Mouse (Mus musculus) left cerebral cortex, postnatal 25 days (tissue): ENCODE results near the gene Cnnm1. TPM values are rescaled to one million over a fixed set of nuclear protein-coding genes. Genes with fewer than 3 reads are reported as not detected.
"Not testable (repeated sequence)": the region's sequence is repeated elsewhere in the genome, so short reads cannot be mapped to it uniquely, and the experiment has no call there.

Source experiments
- DNase-seq, 2 experiments: peaks; one replicate each; pipeline ENCODE4 v3.0.0; 2022; ENCODE audit warnings: low spot score in 2 of 2, mixed read lengths in 1 of 2
- intact Hi-C: fragments of 180-260 bp; cut with DNase I; formaldehyde crosslinking; loops from one replicate; pipeline ENCODE4 v1.15.1; 2025
- total RNA-seq, 2 experiments: library from RNA; stranded (reverse); gene quantifications; 2 replicates each; pipeline ENCODE4 v1.2.3; 2021

Gene Cnnm1
- total RNA-seq, 2 experiments from 2014 or later, result 95.3 to 98.9 TPM

DNA sequence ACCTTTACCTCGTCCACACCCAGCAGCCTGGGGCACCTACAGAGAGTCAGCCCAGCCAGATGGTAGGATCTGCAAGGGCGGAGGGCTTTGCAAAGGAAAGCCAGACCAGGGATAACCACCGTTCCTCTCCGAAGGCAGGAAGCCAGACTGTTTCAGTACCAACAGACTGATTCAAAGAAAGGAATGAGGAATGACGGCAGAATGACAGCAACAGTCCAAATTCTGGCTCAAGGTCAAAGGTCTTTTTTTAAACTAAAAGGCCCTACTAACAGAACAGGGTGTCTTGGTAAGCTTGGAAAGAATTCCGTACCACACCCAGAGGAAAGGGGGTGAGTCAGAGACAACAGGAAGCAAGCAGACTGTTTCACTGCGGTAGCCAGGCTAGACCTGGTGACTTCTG lies 58.6 kb downstream of the Cnnm1 start:
- no peak for DNase-seq
- intact Hi-C loops, result no loop called here

DNA sequence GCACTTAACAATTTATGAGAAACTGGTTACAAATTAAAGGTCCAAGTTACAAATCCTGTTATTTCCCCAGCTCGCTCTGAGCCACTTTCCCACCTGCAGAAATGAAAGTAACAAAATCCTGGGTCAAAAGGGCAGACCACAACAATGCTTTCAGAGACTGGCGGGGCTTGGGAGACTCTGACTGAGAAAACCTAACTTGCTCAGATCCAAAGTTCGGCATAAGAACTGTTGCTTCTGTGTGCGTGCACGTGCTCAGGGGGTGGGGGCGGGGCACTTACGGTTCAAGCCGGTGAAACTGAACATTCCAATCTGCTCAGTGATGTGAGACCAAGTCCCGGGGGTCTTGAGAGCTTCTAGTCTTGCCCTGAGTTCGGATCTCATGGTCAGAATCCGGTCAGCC lies 62.4 kb downstream of the Cnnm1 start:
- no peak for DNase-seq
- intact Hi-C loops, result no loop called here

GRCm38 (mm10) chr19:43503593-43503992 lies 63.4 kb downstream of the Cnnm1 start:
- intact Hi-C loops, DNase-seq: not testable (repeated sequence)

GRCm38 (mm10) chr19:43505441-43505840 lies 65.2 kb downstream of the Cnnm1 start:
- DNase-seq, result no peak
- intact Hi-C loops, result no loop called here

GRCm38 (mm10) chr19:43510436-43511220 lies 70.4 kb downstream of the Cnnm1 start:
- DNase-seq, result no peak
- intact Hi-C loops, result no loop called here

DNA sequence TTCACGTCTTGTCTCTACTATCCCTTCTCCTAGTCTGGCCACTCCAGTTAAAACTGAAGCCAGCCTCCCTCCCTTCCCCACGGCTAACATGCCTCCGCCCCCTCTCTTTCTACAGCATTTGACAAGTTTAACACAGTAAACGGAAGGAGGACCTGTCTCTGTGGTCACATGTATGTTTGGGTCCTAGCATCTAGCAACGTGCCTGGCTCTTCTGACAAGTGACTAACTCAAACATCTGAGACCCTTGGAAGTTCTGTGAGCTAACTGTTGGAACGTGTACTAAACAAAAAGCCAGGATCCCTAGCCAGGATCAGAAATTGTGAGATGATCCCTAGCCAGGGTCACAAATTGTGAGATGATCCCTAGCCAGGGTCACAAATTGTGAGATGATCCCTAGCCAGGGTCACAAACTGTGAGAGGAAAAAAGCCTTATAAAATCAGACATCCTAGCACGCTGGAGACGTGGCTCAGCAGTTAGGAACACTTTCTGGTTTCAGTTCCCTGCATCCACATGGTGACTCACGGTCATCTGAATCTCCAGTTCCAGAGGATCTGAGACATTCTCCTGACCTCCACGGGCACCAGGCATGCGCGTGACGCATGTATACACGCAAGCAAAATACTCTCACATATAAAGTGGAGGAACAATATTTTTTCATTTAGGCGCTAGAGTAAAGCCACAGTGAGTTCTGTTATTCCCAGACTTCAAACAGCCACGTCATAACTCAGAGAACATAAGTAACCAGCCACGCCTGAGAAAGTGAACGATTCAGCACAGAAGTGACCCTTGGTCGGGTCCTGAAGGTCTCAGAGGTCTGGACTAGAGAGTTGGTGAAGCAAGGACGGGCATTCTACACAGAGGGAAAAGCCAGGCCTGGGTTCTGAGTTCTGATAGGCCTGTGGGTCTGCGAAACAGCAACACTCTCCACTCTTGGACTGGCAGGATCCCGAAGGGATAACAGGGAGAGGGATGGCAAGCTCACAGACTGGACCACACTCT lies 71.7 kb downstream of the Cnnm1 start:
- intact Hi-C loops, result no loop called here

DNA sequence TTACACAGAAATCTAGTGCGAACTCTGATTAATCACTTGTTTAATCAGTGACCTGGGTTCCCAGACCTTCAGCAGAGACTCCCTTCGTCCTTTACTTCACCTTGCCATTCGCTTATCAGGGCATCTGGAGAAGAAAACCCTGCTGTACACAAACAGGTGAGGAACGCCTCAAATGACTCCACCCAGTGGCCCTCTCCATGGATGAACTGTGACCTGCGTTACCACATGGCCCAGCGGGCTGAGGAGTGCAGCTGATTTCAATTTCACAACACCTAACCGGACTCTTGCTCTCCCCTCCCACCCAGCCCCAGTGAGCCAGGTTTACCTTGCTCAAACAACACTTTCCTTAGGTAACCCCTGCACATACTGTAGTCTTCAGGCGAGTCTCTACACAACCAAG lies 73.6 kb downstream of the Cnnm1 start:
- intact Hi-C loops, result no loop called here
- no peak for DNase-seq

More for the DNA sequence above, 71.7 kb downstream of the Cnnm1 start:
- DNase-seq, result peak in 1 of 2 experiments; percentile 30

- intact Hi-C loops, result no loop called here
- DNase-seq, result no peak
Measured at GRCm38 (mm10) chr19:43515668-43516396, 75.6 kb downstream of the Cnnm1 start.

DNA sequence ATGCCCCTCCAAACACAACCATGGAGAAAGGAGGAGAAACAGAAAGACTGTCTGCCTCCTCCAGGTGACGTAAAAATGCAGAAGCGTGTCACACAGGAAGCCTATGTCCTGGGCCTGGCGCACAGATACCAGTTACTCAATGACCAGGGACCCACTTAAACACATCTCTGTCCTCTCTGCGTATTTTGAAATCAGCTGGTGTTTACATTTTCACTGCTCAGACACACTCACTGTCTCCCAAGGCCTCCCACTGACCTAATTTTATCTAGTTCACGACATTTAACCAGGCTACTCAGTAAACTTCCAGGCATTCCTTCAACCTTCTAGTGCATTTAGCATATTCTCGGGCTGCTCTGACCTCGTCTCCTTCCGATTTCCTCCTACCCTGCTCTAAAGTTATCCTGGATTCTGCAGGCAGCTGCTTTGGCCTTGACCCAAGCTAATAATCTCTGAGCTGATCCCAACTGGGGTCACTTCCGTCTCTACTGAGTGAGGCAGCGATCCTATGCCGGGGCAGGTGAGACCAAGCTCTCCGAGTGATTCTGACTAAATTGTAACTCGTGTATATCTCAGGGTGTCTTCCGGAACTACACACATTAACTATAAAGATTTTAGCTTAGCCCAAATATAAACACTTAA lies 76.3 kb downstream of the Cnnm1 start:
- DNase-seq, result no peak
- intact Hi-C loops, result no loop called here

DNA sequence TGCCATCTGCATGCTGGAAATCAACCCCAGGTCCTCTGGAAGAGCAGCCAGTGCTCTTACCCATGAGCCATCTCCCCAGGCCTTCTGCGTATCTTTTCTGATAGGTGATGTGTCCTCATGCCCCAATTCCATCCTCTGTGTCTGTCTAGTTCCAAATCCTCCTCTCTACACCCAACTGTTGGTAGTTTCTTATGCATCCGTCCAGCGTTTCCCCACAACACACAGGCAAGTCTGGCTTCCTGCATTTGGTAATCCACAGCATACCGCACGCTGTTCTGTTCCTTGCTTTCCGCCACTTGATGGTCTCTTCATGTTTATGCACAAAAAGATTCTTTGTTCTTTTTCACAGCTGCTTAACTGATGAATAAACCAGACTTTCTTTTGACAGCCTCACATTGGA lies 77.1 kb downstream of the Cnnm1 start:
- no peak for DNase-seq

GRCm38 (mm10) chr19:43517808-43518207 lies 77.6 kb downstream of the Cnnm1 start:
- DNase-seq, result no peak
- intact Hi-C loops, result no loop called here

More for the DNA sequence above, 77.1 kb downstream of the Cnnm1 start:
- intact Hi-C loops, result no loop called here

DNA sequence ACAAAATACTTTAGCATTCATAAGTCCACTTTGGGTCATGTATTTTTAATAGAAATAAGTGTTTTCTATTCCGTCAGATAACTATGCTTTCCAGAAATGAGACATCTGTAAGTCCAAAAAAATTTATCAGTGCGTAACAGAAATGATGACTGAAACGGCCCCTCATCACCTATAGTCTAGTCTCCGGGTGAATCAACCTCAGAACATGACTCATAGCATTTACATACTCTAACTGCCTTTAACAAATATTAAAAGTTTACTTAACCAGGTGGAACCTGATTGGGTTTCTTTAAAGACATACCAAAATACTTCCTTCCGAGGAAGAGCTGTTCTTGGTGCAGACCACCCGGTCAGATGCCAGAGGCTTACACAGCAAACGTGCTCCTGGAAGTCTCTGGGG lies 78.0 kb downstream of the Cnnm1 start:
- DNase-seq, result no peak
- intact Hi-C loops, result no loop called here

DNA sequence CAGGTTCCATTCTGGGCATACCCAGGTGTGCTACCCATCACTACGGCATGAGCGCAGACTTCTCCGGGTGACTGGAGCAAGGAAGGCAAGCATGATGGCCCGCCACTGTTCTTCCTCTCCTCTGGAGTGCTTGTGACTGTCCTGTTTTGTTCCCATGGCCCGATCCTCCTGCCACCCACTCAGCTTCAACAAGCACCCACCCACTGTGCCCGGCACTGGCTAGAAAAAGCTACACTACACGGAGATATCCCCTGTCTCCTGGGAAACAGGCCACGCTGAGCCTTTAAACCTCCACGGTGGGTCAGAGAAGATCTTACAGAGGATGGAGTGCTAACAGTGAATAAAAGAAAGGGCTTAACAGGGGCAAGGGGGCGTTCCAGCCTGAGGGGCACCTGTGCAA lies 79.0 kb downstream of the Cnnm1 start:
- peak in 1 of 2 experiments; percentile 75 for DNase-seq

GRCm38 (mm10) chr19:43520402-43520801 lies 80.2 kb downstream of the Cnnm1 start:
- DNase-seq, result no peak
- intact Hi-C loops, result no loop called here

More for the DNA sequence above, 79.0 kb downstream of the Cnnm1 start:
- intact Hi-C loops, result no loop called here

- intact Hi-C loops, result no loop called here
- DNase-seq, result no peak
Measured at GRCm38 (mm10) chr19:43521362-43521761, 81.1 kb downstream of the Cnnm1 start.

DNA sequence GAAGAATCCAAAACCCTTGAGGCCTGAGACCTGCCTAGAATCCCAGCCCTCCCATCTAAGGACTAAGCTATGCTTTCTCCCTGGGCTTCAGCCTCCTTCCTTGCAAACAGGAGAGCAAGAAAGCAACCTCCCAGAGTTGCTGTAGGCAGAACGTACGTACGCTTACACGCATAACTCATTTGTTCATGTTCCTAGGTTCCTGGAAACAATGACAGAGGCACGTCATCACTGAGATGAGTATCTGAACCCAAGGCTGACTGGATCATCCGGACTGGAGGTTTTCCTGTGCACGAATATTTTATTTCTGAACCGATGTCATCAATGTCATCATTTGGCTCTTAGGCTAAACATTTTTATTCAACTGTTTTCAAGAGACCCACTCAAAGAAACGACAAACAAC lies 81.8 kb downstream of the Cnnm1 start:
- peak in 1 of 2 experiments; percentile 57 for DNase-seq
- intact Hi-C loops, result no loop called here

DNA sequence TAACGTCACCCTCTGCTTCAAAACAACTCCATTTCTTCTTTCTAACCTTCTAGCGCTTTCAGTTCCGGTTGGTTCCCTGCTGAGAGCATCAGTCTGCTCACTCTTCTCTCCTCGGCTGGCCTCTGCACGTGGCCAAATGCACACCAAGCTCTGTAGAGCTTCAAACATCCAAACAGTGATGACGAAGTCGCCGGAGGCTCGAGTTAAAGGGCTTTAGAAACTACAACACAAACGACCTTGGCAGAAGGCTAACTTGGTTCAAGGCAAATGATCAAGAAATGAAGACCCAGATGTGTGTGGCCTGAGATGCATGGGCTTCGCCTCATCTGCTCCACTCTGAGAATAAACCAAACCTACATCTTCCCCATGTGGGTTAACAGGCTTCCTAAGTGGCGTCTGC lies 83.3 kb downstream of the Cnnm1 start:
- peak; percentile 54 to 65 for DNase-seq
- intact Hi-C loops, result no loop called here

- DNase-seq, result peak; percentile 96 to 99
- intact Hi-C loops, result loop anchor here (5.0 kb wide), 1 partner anchor 228 kb away; the partner anchor contains the start of genes Cox15 and Cutc
Measured at GRCm38 (mm10) chr19:43524187-43525103, 84.2 kb downstream of the Cnnm1 start, which contains the start of gene Got1. Got1 (minus strand) TSS chr19:43524605.
